Mouse (Mus musculus): ENCODE results near the gene Anxa10. TPM values are rescaled to one million over a fixed set of nuclear protein-coding genes. Genes with fewer than 3 reads are reported as not detected.

The Anxa10 gene
- polyA plus RNA-seq, 2 experiments: not detected

DNA sequence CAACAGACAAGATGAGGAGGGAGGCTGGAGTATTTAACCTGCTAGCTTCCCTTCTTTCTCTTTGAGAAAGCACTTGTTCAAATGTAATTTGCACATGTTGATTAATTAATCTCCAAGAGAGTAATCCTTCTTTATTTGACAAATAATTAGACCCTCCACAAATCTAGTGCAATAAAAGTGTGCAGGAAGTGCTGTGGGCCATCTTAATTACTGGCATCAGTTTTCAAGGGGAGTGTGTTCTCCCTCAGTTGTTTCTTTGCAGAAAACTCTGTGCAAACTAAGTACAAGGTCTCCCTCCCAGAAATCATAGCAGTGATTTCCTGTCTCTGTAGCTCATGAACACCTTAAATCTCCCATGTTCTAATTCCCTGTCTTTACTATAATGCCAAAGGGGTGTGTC lies 54.6 kb downstream of the Anxa10 start:
- TF ChIP-seq CTCF (IDR thresholded peaks at IDR 0.05; ENCODE audit: low read depth) (no peak), EP300 (IDR thresholded peaks at IDR 0.05; ENCODE audit: low read depth) (no peak)
- H3K9ac ChIP-seq (replicated peaks): no peak overlapping the region
- no peak overlapping the region for H3K4me2 ChIP-seq (ENCODE audit: low read depth)
- ATAC-seq (ENCODE audit: insufficient read depth) (no peak), DNase-seq (ENCODE audit: low read depth in 3 of 3, low spot score in 3 of 3) (no peak)
- H3K4me3 ChIP-seq (ENCODE audit: insufficient read depth in 1 of 2, low read depth in 2 of 2, low read length in 2 of 2): no peak overlapping the region
- no peak overlapping the region for H3K27ac ChIP-seq
- no peaks in the 10 kb centered on the region for H3K36me3 ChIP-seq (replicated peaks; ENCODE audit: control insufficient read depth, insufficient read depth, low read depth)
- H3K27me3 ChIP-seq (ENCODE audit: control insufficient read depth, insufficient read depth, low read length): no peaks in the 10 kb centered on the region
- no peaks in the 10 kb centered on the region for H3K4me1 ChIP-seq (replicated peaks; ENCODE audit: control insufficient read depth in 2 of 2, insufficient read depth in 2 of 2, low read length in 1 of 2)
- H3K9me3 ChIP-seq (ENCODE audit: control insufficient read depth, low read length): no peaks in the 10 kb centered on the region

DNA sequence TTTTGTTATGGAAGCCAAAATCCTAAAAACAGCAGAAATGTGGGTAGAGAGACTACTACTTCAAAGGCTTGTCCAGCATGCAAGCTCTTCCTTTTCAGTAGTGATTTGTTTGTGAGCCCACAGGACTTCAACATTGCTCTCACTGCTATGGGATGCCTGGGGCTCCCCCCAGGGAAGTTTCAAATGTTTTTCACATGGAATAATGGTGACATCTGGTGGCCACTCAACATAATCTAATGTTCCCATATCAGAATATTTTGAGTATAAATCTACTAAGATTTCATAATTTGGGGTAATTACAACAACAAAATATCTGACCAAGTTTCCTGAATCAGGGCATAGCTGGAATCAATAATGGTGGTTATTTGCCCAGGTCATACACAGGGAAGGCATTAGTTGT lies 62.6 kb downstream of the Anxa10 start:
- Histone ChIP-seq H3K4me3 (ENCODE audit: insufficient read depth in 1 of 2, low read depth in 2 of 2, low read length in 2 of 2) (no peak overlapping the region), H3K9me3 (ENCODE audit: control insufficient read depth, low read length) (no peaks in the 10 kb centered on the region), H3K9ac (replicated peaks) (no peak overlapping the region), H3K27ac (no peak overlapping the region), H3K36me3 (replicated peaks; ENCODE audit: control insufficient read depth, insufficient read depth, low read depth) (no peaks in the 10 kb centered on the region), H3K4me2 (ENCODE audit: low read depth) (no peak overlapping the region), H3K27me3 (ENCODE audit: control insufficient read depth, insufficient read depth, low read length) (no peaks in the 10 kb centered on the region), H3K4me1 (replicated peaks; ENCODE audit: control insufficient read depth in 2 of 2, insufficient read depth in 2 of 2, low read length in 1 of 2) (no peaks in the 10 kb centered on the region)
- DNase-seq (ENCODE audit: low read depth in 3 of 3, low spot score in 3 of 3) (no peak), ATAC-seq (ENCODE audit: insufficient read depth) (no peak)
- no peak for TF ChIP-seq EP300 (IDR thresholded peaks at IDR 0.05; ENCODE audit: low read depth)
- no peak for TF ChIP-seq CTCF (IDR thresholded peaks at IDR 0.05; ENCODE audit: low read depth)

DNA sequence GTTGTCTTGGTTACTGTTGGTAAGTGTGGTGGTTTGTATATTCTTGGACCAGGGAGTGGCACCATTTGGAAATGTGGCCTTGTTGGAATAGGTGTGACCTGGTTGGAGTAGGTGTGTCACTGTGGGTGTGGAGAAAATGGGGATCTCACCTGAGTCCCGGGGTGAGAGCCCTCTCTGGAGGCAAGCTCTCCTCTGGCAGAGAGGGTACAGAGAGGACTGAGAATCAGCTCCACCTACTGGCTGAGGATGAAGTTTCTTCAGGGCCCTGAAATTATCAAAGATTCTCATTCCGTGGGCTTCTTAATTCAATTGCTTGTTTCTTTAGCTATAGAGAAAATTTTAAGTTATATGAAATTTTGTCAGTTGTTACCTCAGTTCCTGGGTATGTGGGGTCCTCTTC lies 76.1 kb downstream of the Anxa10 start:
- no peak overlapping the region for H3K9ac ChIP-seq (replicated peaks)
- no peak for TF ChIP-seq EP300 (IDR thresholded peaks at IDR 0.05; ENCODE audit: low read depth)
- no peak for TF ChIP-seq CTCF (IDR thresholded peaks at IDR 0.05; ENCODE audit: low read depth)

DNA sequence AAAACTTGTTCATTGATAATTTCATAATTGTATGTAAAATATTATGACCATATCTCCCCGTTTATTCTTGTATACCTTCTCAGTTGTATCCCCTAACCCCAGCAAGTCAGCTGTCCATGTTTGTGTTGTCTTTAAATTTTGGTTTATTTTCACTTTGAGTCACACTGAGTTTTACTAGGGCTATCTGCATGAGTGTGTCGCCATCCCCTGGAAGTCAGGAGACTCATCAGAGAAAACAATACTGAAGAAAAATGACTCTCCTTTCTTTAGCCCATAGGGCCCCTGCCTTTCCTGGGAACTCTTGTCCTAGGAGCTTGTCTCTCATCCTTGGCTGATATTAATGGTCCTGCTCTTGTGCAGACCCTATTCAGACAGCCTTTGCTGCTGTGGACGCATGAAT lies 88.6 kb downstream of the Anxa10 start:
- Histone ChIP-seq H3K4me3 (ENCODE audit: insufficient read depth in 1 of 2, low read depth in 2 of 2, low read length in 2 of 2) (no peak overlapping the region), H3K9me3 (ENCODE audit: control insufficient read depth, low read length) (no peaks in the 10 kb centered on the region), H3K27ac (no peak overlapping the region), H3K4me2 (ENCODE audit: low read depth) (no peak overlapping the region), H3K27me3 (ENCODE audit: control insufficient read depth, insufficient read depth, low read length) (no peaks in the 10 kb centered on the region), H3K9ac (replicated peaks) (no peak overlapping the region), H3K4me1 (replicated peaks; ENCODE audit: control insufficient read depth in 2 of 2, insufficient read depth in 2 of 2, low read length in 1 of 2) (no peaks in the 10 kb centered on the region), H3K36me3 (replicated peaks; ENCODE audit: control insufficient read depth, insufficient read depth, low read depth) (no peaks in the 10 kb centered on the region)
- WGBS (ENCODE audit: insufficient replicate concordance): 57% methylated on average over 3 of the region's 3 CpGs
- TF ChIP-seq CTCF (IDR thresholded peaks at IDR 0.05; ENCODE audit: low read depth) (no peak), EP300 (IDR thresholded peaks at IDR 0.05; ENCODE audit: low read depth) (no peak)
- DNase-seq (ENCODE audit: low read depth in 3 of 3, low spot score in 3 of 3) (no peak), ATAC-seq (ENCODE audit: insufficient read depth) (no peak)

More for the DNA sequence above, 76.1 kb downstream of the Anxa10 start:
- DNase-seq (ENCODE audit: low read depth in 3 of 3, low spot score in 3 of 3): no peak
- WGBS (ENCODE audit: insufficient replicate concordance): 25% methylated on average over 2 of the region's 2 CpGs
- H3K4me1 ChIP-seq (replicated peaks; ENCODE audit: control insufficient read depth in 2 of 2, insufficient read depth in 2 of 2, low read length in 1 of 2): no peaks in the 10 kb centered on the region
- no peaks in the 10 kb centered on the region for H3K36me3 ChIP-seq (replicated peaks; ENCODE audit: control insufficient read depth, insufficient read depth, low read depth)
- H3K9me3 ChIP-seq (ENCODE audit: control insufficient read depth, low read length): no peaks in the 10 kb centered on the region
- no peak overlapping the region for H3K4me2 ChIP-seq (ENCODE audit: low read depth)
- no peak overlapping the region for H3K27ac ChIP-seq
- no peaks in the 10 kb centered on the region for H3K27me3 ChIP-seq (ENCODE audit: control insufficient read depth, insufficient read depth, low read length)
- H3K4me3 ChIP-seq (ENCODE audit: insufficient read depth in 1 of 2, low read depth in 2 of 2, low read length in 2 of 2): no peak overlapping the region
- ATAC-seq (ENCODE audit: insufficient read depth): no peak

DNA sequence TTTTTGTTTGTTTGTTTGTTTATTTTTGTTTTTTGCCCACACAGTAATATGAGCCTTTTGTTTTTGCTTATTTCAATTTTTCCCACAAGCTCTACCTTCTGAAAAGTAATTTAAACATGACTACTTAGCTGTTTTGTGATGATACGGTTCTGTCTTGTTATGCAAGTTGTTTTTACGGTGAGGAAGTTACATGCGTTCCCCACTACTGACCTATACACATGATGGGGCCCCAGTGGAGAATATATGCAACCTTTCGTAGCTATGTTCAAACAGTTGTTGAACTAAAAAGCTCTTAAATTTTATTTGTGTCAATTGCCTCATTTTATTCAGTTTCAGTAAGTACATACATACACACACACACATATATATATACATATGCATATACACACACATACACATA lies 108.4 kb downstream of the Anxa10 start:
- H3K4me2 ChIP-seq (ENCODE audit: low read depth): no peak overlapping the region
- no peak overlapping the region for H3K27ac ChIP-seq
- no peaks in the 10 kb centered on the region for H3K4me1 ChIP-seq (replicated peaks; ENCODE audit: control insufficient read depth in 2 of 2, insufficient read depth in 2 of 2, low read length in 1 of 2)
- H3K9ac ChIP-seq (replicated peaks): no peak overlapping the region
- DNase-seq (ENCODE audit: low read depth in 3 of 3, low spot score in 3 of 3) (no peak), ATAC-seq (ENCODE audit: insufficient read depth) (no peak)
- no peak overlapping the region for H3K4me3 ChIP-seq (ENCODE audit: insufficient read depth in 1 of 2, low read depth in 2 of 2, low read length in 2 of 2)
- no peak for TF ChIP-seq EP300 (IDR thresholded peaks at IDR 0.05; ENCODE audit: low read depth)
- no peaks in the 10 kb centered on the region for H3K9me3 ChIP-seq (ENCODE audit: control insufficient read depth, low read length)
- no peaks in the 10 kb centered on the region for H3K36me3 ChIP-seq (replicated peaks; ENCODE audit: control insufficient read depth, insufficient read depth, low read depth)
- no peaks in the 10 kb centered on the region for H3K27me3 ChIP-seq (ENCODE audit: control insufficient read depth, insufficient read depth, low read length)
- WGBS (ENCODE audit: insufficient replicate concordance): 72% methylated on average over 4 of the region's 4 CpGs

GRCm38 (mm10) chr8:62014166-62014565 lies 108.8 kb downstream of the Anxa10 start:
- H3K4me3 ChIP-seq (ENCODE audit: insufficient read depth in 1 of 2, low read depth in 2 of 2, low read length in 2 of 2): no peak overlapping the region
- 62% methylated on average over 4 of the region's 4 CpGs for WGBS (ENCODE audit: insufficient replicate concordance)
- H3K27ac ChIP-seq: no peak overlapping the region
- ATAC-seq (ENCODE audit: insufficient read depth) (no peak), DNase-seq (ENCODE audit: low read depth in 3 of 3, low spot score in 3 of 3) (no peak)
- H3K9ac ChIP-seq (replicated peaks): no peak overlapping the region
- no peaks in the 10 kb centered on the region for H3K27me3 ChIP-seq (ENCODE audit: control insufficient read depth, insufficient read depth, low read length)
- TF ChIP-seq CTCF (IDR thresholded peaks at IDR 0.05; ENCODE audit: low read depth) (no peak), EP300 (IDR thresholded peaks at IDR 0.05; ENCODE audit: low read depth) (no peak)
- H3K9me3 ChIP-seq (ENCODE audit: control insufficient read depth, low read length): no peaks in the 10 kb centered on the region
- H3K36me3 ChIP-seq (replicated peaks; ENCODE audit: control insufficient read depth, insufficient read depth, low read depth): no peaks in the 10 kb centered on the region
- no peaks in the 10 kb centered on the region for H3K4me1 ChIP-seq (replicated peaks; ENCODE audit: control insufficient read depth in 2 of 2, insufficient read depth in 2 of 2, low read length in 1 of 2)
- H3K4me2 ChIP-seq (ENCODE audit: low read depth): no peak overlapping the region

Other genes with a start within 250 kb of the Anxa10 start
- 1.3 and 1.8 TPM in 2 replicates for gene Palld, start 220.5 kb downstream of the Anxa10 start, polyA plus RNA-seq (2012; rRNA removed)
- 2.9 and 3.3 TPM in 2 replicates for gene Palld, start 220.5 kb downstream of the Anxa10 start, polyA plus RNA-seq (2014; fragmentation: Nextera tagmentation; extraction: Ambion mirVana)
- gene Ddx60, start 195.1 kb downstream of the Anxa10 start, polyA plus RNA-seq (2012; rRNA removed): 0.11 and 0.17 TPM in 2 replicates
- gene Ddx60, start 195.1 kb downstream of the Anxa10 start, polyA plus RNA-seq (2014; fragmentation: Nextera tagmentation; extraction: Ambion mirVana): 0.38 and 0.86 TPM in 2 replicates